Mouse (Mus musculus): ENCODE measurements at regions not wholly inside any gene's neighbourhood (a gene's known extent, or its start where the extent isn't known, plus 50 kb on each side); places are given as distances from the start of the nearest gene placed in this dataset.

- ATAC-seq (replicated peaks; ENCODE audit: poor library complexity, severe bottlenecking), result no peak
Measured at GRCm38 (mm10) chr8:89664911-89665689, 621.1 kb upstream of the Sall1 start.

- peak; percentile 95 for ATAC-seq (replicated peaks; ENCODE audit: poor library complexity, severe bottlenecking)
Measured at GRCm38 (mm10) chr8:89663859-89664258, 619.9 kb upstream of the Sall1 start.

GRCm38 (mm10) chr8:89658998-89659944 is 615.3 kb upstream of the Sall1 start:
- ATAC-seq (replicated peaks; ENCODE audit: poor library complexity, severe bottlenecking), result no peak

- no peak for ATAC-seq (replicated peaks; ENCODE audit: poor library complexity, severe bottlenecking)
Measured at GRCm38 (mm10) chr8:89655369-89655768, 611.4 kb upstream of the Sall1 start.

GRCm38 (mm10) chr8:89649207-89649890 is 605.4 kb upstream of the Sall1 start:
- peak; percentile 87 for ATAC-seq (replicated peaks; ENCODE audit: poor library complexity, severe bottlenecking)

- ATAC-seq (replicated peaks; ENCODE audit: poor library complexity, severe bottlenecking), result no peak
Measured at GRCm38 (mm10) chr8:89646946-89647345, 603.0 kb upstream of the Sall1 start.

GRCm38 (mm10) chr8:89641339-89641738 is 597.4 kb upstream of the Sall1 start:
- ATAC-seq (replicated peaks; ENCODE audit: poor library complexity, severe bottlenecking), result peak; percentile 99

GRCm38 (mm10) chr8:89634864-89635263 is 590.9 kb upstream of the Sall1 start:
- ATAC-seq (replicated peaks; ENCODE audit: poor library complexity, severe bottlenecking), result peak; percentile 74

- no peak for ATAC-seq (replicated peaks; ENCODE audit: poor library complexity, severe bottlenecking)
Measured at GRCm38 (mm10) chr8:89632304-89632703, 588.3 kb upstream of the Sall1 start.

GRCm38 (mm10) chr8:89630540-89630939 is 586.6 kb upstream of the Sall1 start:
- ATAC-seq (replicated peaks; ENCODE audit: poor library complexity, severe bottlenecking), result peak; percentile 75

GRCm38 (mm10) chr8:89618089-89618488 is 574.1 kb upstream of the Sall1 start:
- no peak for ATAC-seq (replicated peaks; ENCODE audit: poor library complexity, severe bottlenecking)

GRCm38 (mm10) chr8:89615863-89616558 is 572.0 kb upstream of the Sall1 start:
- ATAC-seq (replicated peaks; ENCODE audit: poor library complexity, severe bottlenecking), result no peak

GRCm38 (mm10) chr8:89609074-89609473 is 565.1 kb upstream of the Sall1 start:
- ATAC-seq (replicated peaks; ENCODE audit: poor library complexity, severe bottlenecking), result no peak

- no peak for ATAC-seq (replicated peaks; ENCODE audit: poor library complexity, severe bottlenecking)
Measured at GRCm38 (mm10) chr8:89605905-89606468, 562.0 kb upstream of the Sall1 start.

GRCm38 (mm10) chr8:89604461-89604860 is 560.5 kb upstream of the Sall1 start:
- no peak for ATAC-seq (replicated peaks; ENCODE audit: poor library complexity, severe bottlenecking)

GRCm38 (mm10) chr8:89596380-89596779 is 552.4 kb upstream of the Sall1 start:
- no peak for ATAC-seq (replicated peaks; ENCODE audit: poor library complexity, severe bottlenecking)

GRCm38 (mm10) chr8:89583091-89583490 is 539.1 kb upstream of the Sall1 start:
- ATAC-seq (replicated peaks; ENCODE audit: poor library complexity, severe bottlenecking), result no peak

GRCm38 (mm10) chr8:89582566-89582965 is 538.6 kb upstream of the Sall1 start:
- no peak for ATAC-seq (replicated peaks; ENCODE audit: poor library complexity, severe bottlenecking)

- ATAC-seq (replicated peaks; ENCODE audit: poor library complexity, severe bottlenecking), result peak; percentile 77
Measured at GRCm38 (mm10) chr8:89571816-89572215, 527.9 kb upstream of the Sall1 start.
